Mouse (Mus musculus): ENCODE measurements around the gene Ripor2. TPM values are rescaled to one million over a fixed set of nuclear protein-coding genes. Genes with fewer than 3 reads are reported as not detected.

Ripor2 gene
- polyA plus RNA-seq, 1 experiment from 2014 or later = 21.9 TPM

DNA sequence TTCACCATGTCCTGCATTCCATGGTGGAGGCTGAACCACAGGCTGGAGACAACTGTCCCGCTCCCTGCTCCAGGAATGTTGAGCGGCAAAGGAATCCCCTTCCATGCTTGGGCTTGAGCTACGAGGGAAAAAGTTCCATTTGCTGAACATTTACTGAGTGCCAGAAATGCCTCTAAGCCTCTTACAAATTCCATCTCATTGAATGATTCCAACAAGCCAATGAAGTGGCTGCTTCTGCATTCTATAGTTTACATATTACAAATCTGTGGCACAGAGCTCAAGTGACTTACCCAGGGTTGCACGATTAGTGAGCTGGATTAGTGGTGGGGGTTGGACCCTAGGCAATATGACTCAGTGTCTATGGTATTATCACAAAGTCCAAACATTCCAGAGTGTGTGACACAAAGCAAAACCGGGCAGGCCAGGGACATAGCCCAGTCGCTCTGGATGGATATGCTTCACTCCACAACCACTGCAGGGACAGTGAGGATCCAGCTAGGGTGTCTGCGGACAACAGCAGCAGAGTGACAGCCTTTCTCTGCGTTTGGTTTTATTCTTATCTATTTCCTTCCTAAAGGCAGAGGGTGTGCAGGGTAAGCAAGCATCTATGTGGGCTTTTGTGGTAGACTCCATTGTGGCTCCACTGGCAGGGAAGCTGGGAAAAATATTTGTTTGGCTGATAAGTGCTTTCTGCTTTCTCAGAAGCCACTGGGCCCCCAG is 16.6 kb upstream of the Ripor2 start:
- peak overlapping the region; percentile 66 for H3K27ac ChIP-seq (replicated peaks)
- no peaks in the 10 kb centered on the region for H3K36me3 ChIP-seq
- no peak overlapping the region for H3K9ac ChIP-seq (replicated peaks)
- peaks cover 12% of the 10 kb centered on the region for H3K4me1 ChIP-seq
- peak; percentile 62 for ATAC-seq (ENCODE audit: low FRiP score, low read depth)
- 36% methylated on average over 8 of the region's 8 CpGs for WGBS
- H3K4me3 ChIP-seq = no peak overlapping the region
- H3K9me3 ChIP-seq = no peaks in the 10 kb centered on the region
- no peak overlapping the region for H3K4me2 ChIP-seq (replicated peaks)
- no peaks in the 10 kb centered on the region for H3K27me3 ChIP-seq

DNA sequence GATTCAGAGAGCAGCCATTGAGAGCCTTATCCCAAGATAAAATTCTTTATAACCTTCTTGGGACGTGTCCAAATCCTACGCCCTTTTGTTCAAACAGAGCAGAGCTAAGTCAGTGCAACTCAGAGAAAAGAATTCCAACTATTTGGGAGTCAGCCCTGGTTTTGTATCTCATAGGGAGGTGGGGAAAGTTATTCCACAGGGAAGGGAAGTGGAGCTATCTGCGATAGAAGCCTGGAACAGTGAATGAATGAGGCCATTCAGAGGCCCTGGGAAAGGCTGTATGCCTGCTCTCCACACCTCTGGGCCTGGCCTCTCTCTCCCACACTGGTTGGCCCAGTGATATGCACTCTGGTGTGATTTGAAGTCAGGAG is 16.1 kb upstream of the Ripor2 start:
- H3K4me1 ChIP-seq = peaks cover 12% of the 10 kb centered on the region
- peak overlapping the region; percentile 66; the same call in 1 of the 2 replicates for H3K27ac ChIP-seq (replicated peaks)
- no peaks in the 10 kb centered on the region for H3K9me3 ChIP-seq
- WGBS = 10% methylated on average over 3 of the region's 3 CpGs
- 0 out of 2 replicates have a peak, but pooled peaks have one; percentile 34 for ATAC-seq (ENCODE audit: low FRiP score, low read depth)
- no peaks in the 10 kb centered on the region for H3K27me3 ChIP-seq
- no peaks in the 10 kb centered on the region for H3K36me3 ChIP-seq
- H3K4me3 ChIP-seq = no peak overlapping the region
- no peak overlapping the region for H3K9ac ChIP-seq (replicated peaks)
- no peak overlapping the region for H3K4me2 ChIP-seq (replicated peaks)

DNA sequence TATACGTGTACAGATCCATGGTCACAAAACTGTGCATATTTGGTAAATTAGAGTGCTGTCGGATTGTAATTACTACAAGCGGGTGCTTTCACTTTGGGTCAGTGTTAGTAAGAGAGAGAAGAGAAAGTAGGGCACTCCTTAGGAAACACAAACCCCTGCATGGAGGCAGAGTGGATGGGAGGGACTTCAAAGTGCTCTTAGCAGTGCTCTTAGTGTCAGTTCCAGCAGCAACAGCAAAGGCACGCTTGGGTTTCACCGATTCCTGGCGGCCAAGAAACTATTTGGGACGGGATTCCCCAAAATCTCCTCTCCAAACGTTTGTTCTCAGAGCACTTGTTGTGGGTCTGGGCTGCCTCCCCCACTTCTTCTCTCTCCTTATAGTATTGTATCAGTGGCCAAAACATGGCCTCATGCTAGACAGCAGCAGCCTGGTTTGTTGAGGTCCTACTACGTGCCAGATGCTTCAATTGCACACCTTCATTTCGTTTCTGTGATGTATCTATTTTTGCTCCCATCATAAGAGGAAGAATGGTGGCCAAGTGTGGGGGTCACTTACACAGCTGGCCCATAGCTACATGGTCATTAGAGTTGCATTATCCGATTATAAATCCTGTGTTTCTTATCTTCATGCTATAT is 14.7 kb upstream of the Ripor2 start:
- Histone ChIP-seq H3K4me2 (replicated peaks) (no peak overlapping the region), H3K27me3 (no peaks in the 10 kb centered on the region), H3K9ac (replicated peaks) (no peak overlapping the region), H3K36me3 (no peaks in the 10 kb centered on the region), H3K27ac (replicated peaks) (no peak overlapping the region), H3K9me3 (no peaks in the 10 kb centered on the region), H3K4me1 (peaks cover 12% of the 10 kb centered on the region), H3K4me3 (no peak overlapping the region)
- WGBS = 90% methylated on average over 11 of the region's 11 CpGs
- ATAC-seq (ENCODE audit: low FRiP score, low read depth) = no peak

DNA sequence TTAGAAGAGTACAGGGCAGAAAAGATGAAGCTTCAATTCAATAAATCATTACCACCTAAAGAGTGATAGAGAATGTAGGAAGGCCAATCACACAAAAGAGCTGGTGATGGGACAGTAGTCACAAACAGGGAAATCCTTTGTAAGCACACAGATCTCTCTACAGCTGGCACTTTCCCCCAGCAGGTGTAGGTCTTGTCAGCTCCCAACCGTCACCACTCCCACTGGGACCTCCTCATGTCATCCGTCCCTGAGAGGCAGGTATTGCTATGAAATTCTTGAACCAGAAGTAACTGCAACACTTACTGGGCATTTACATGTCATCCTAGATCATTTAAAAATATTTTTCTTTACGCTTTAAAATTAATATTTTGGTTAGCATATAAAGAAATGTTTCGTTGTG is 12.9 kb upstream of the Ripor2 start:
- no peaks in the 10 kb centered on the region for H3K9me3 ChIP-seq
- no peak overlapping the region for H3K4me2 ChIP-seq (replicated peaks)
- no peak for ATAC-seq (ENCODE audit: low FRiP score, low read depth)
- H3K27ac ChIP-seq (replicated peaks) = no peak overlapping the region
- H3K27me3 ChIP-seq = no peaks in the 10 kb centered on the region
- no peak overlapping the region for H3K4me3 ChIP-seq
- no peak overlapping the region for H3K9ac ChIP-seq (replicated peaks)
- 82% methylated on average over 4 of the region's 4 CpGs for WGBS
- peaks cover 12% of the 10 kb centered on the region for H3K4me1 ChIP-seq
- H3K36me3 ChIP-seq = no peaks in the 10 kb centered on the region

DNA sequence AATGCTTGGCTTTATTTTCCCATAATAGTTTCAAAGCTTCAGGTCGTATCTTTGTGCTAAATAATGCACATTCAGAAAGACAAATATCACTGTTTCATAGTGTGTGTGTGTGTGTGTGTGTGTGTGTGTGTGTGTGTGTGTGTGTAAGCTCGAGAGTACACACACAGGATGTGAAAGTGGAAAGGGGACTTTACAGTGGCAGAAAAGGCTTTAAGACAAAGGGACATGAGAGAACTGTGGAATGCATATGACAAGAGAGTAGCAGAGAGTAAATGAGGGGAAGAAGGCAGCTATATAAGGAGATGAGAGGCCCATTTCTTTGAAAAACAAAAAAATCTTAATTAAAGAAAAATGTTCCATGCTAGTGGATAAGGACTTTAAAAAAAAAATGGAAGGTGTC is 11.3 kb upstream of the Ripor2 start:
- Histone ChIP-seq H3K9me3 (no peaks in the 10 kb centered on the region), H3K4me1 (peaks cover 7% of the 10 kb centered on the region), H3K36me3 (no peaks in the 10 kb centered on the region), H3K9ac (replicated peaks) (no peak overlapping the region), H3K4me3 (no peak overlapping the region), H3K27me3 (no peaks in the 10 kb centered on the region), H3K4me2 (replicated peaks) (no peak overlapping the region), H3K27ac (replicated peaks) (no peak overlapping the region)
- ATAC-seq (ENCODE audit: low FRiP score, low read depth) = no peak
- 51% methylated on average over 2 of the region's 2 CpGs for WGBS

DNA sequence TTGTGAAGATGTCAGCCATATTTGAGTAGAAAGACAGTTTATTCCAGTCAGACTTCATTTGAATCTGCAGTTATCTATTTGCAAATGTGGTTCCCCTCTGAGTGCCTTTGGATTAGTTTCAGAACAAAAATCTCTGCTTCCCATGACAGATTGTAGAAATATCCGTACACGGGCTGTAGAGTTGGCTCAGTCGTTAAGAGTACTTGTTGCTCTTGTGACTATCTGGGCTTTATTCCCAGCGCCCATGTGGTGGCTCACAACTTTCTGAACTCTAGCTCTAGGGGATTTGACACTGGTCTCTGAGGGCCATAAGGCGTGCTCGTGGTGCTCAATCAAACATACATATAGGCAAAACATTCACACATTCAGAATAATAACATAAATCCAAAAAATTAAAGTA is 10.1 kb upstream of the Ripor2 start:
- Histone ChIP-seq H3K4me1 (peaks cover 10% of the 10 kb centered on the region), H3K27ac (replicated peaks) (no peak overlapping the region), H3K4me3 (no peak overlapping the region), H3K36me3 (no peaks in the 10 kb centered on the region), H3K9me3 (no peaks in the 10 kb centered on the region), H3K4me2 (replicated peaks) (no peak overlapping the region), H3K9ac (replicated peaks) (no peak overlapping the region), H3K27me3 (no peaks in the 10 kb centered on the region)
- ATAC-seq (ENCODE audit: low FRiP score, low read depth) = no peak
- WGBS = 91% methylated on average over 6 of the region's 6 CpGs

DNA sequence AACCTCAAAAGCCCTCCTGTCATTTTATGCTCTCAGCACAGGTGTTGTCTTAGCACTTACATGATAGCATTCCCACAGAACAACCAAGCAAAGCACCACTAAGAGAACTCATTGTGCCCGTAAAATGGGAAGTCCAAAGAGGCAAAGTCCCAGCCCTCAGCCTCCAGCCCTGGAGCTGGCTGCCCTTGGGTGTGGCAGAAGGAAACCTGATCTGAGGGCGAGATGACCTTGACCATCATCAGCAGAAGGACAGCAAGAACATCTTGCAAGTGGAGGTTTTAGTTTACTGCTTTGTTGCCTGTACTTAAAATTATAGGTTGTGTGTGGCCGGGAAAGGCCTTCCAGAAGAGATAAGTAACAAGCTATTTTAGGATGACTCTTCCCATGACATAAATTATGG is 6.9 kb upstream of the Ripor2 start:
- Histone ChIP-seq H3K4me1 (peaks cover 15% of the 10 kb centered on the region), H3K9me3 (no peaks in the 10 kb centered on the region), H3K27me3 (no peaks in the 10 kb centered on the region), H3K4me2 (replicated peaks) (no peak overlapping the region), H3K36me3 (no peaks in the 10 kb centered on the region), H3K9ac (replicated peaks) (no peak overlapping the region), H3K4me3 (no peak overlapping the region), H3K27ac (replicated peaks) (no peak overlapping the region)
- 89% methylated on average over 3 of the region's 3 CpGs for WGBS
- ATAC-seq (ENCODE audit: low FRiP score, low read depth) = no peak

DNA sequence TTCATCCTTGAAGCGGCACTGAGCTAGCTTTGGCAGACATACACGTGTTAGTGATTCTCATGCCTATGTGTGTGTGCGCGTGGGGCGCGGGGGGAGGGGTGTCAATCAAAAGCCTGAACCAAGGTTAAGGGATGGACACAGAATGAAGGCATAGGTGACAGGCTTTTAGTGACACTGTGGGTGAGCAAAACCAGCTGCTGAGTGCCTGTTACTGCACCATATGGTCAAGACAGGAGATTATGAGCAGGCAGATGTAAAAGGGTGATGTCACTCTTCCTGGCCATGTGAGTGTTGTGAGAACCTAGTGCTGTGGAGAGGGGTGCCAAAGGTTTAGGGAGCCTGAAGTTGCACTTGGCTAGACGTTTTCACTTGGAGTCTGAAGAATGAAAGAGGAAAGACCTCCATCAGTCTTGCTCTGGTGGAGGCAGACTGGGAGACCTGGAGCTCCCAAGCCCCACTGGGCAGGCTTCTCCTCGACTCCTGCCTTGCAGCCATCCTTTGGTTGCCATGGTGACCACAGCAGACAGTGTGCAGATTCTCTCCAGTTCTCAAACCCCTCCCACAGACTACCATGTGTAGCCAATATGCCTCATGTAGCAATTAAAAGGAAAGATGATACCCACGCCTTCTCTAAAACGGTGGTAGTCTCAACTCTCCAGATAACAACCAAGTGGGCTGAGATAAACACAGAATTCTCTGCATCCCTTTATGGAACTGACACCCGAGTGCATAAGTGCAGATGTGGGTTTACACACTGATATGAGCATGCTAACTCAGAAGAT is 5.5 kb upstream of the Ripor2 start:
- Histone ChIP-seq H3K27me3 (no peaks in the 10 kb centered on the region), H3K36me3 (no peaks in the 10 kb centered on the region), H3K27ac (replicated peaks) (peak overlapping the region; percentile 52), H3K9me3 (no peaks in the 10 kb centered on the region), H3K4me1 (peaks cover 15% of the 10 kb centered on the region), H3K9ac (replicated peaks) (no peak overlapping the region), H3K4me3 (no peak overlapping the region), H3K4me2 (replicated peaks) (no peak overlapping the region)
- ATAC-seq (ENCODE audit: low FRiP score, low read depth) = peak; percentile 89
- 61% methylated on average over 11 of the region's 11 CpGs for WGBS

DNA sequence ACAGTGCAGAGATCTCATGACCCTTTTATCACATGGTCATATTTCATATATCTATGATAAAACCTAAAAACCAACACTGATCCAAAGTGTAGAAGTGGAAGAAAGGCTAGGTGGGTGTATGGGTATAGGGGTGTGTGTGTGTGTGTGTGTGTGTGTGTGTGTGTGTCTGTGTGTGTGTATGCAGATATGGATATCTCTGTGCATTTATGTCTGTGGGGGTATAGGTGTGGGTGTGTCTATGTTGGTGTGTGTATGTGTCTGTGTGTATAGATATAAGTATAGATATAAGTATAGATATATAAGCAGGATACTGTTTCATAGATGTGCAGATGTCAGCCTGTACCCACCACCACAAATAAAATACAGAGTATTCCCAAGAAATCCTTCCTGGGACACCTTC is 3.7 kb upstream of the Ripor2 start:
- Histone ChIP-seq H3K36me3 (no peaks in the 10 kb centered on the region), H3K4me2 (replicated peaks) (no peak overlapping the region), H3K4me3 (no peak overlapping the region), H3K9me3 (no peaks in the 10 kb centered on the region), H3K27ac (replicated peaks) (no peak overlapping the region), H3K4me1 (peaks cover 15% of the 10 kb centered on the region), H3K27me3 (no peaks in the 10 kb centered on the region), H3K9ac (replicated peaks) (no peak overlapping the region)
- ATAC-seq (ENCODE audit: low FRiP score, low read depth) = no peak

DNA sequence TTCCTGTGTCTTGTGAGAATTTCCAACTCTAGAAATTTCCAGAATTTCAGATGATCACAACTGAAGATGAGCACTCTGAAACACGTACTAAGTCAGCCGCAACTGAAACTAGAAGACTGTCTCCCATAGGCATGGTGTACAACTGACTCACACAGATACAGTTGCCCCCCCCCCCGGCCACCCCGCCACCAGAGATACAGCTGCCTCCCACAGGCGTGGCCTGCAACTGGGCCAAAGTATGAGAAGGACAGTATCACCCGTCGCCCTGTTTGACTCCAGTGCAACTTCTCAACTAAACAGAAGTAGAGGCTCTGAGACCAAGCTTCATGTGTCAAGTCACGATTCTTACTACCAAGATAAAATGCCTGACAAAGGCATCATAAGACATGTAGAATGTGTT is 1.2 kb upstream of the Ripor2 start:
- H3K27ac ChIP-seq (replicated peaks) = no peak overlapping the region

DNA sequence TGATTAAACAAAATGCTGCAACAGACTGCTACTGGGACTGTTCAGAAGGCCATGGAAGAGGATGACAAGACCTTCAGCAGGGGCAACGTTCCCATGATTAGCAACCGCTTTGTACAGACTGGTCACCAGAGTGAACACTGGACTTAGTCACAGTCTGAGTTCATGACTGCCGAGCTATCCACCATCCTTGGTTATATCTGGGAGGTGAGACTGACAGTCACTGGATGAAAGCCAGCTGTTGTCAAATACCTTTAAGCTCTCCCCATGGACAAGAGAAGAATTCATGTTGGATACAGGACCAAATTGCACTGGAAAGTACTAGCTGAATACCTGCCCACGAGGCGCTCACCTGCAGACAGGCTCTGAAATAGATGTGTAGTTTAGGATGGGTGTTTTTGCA is 2.4 kb downstream of the Ripor2 start:
- H3K4me1 ChIP-seq = no peaks in the 10 kb centered on the region
- H3K27me3 ChIP-seq = no peaks in the 10 kb centered on the region
- H3K9me3 ChIP-seq = no peaks in the 10 kb centered on the region
- H3K27ac ChIP-seq (replicated peaks) = no peak overlapping the region
- 94% methylated on average over 5 of the region's 5 CpGs for WGBS
- H3K4me3 ChIP-seq = no peak overlapping the region
- H3K9ac ChIP-seq (replicated peaks) = no peak overlapping the region
- ATAC-seq (ENCODE audit: low FRiP score, low read depth) = no peak
- H3K4me2 ChIP-seq (replicated peaks) = no peak overlapping the region
- no peaks in the 10 kb centered on the region for H3K36me3 ChIP-seq

More for the DNA sequence above, 1.2 kb upstream of the Ripor2 start:
- no peaks in the 10 kb centered on the region for H3K27me3 ChIP-seq
- H3K9ac ChIP-seq (replicated peaks) = no peak overlapping the region
- H3K36me3 ChIP-seq = no peaks in the 10 kb centered on the region
- H3K9me3 ChIP-seq = no peaks in the 10 kb centered on the region
- WGBS = 88% methylated on average over 8 of the region's 8 CpGs
- H3K4me1 ChIP-seq = peaks cover 15% of the 10 kb centered on the region
- no peak overlapping the region for H3K4me3 ChIP-seq
- ATAC-seq (ENCODE audit: low FRiP score, low read depth) = no peak
- no peak overlapping the region for H3K4me2 ChIP-seq (replicated peaks)

DNA sequence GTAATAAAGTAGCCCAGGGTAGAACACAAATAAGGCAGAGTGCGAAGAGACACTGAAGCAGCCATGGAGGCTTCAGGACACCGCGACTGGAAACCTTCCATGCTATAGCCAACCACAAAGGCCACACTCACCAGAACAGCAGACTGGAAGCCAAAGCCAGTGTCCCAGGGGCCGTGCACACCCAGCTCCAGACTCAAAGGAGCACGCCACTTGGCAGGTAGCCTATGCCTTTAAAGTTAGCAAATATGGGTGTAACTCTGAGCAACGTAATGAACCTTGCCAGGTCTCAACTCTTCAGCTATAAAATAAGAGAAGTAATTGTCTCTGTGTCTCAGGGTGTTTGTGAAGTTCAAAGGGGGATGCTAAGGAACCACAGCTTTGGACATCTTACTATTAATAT is 2.9 kb downstream of the Ripor2 start:
- Histone ChIP-seq H3K27ac (replicated peaks) (no peak overlapping the region), H3K4me1 (no peaks in the 10 kb centered on the region), H3K4me2 (replicated peaks) (no peak overlapping the region), H3K27me3 (no peaks in the 10 kb centered on the region), H3K4me3 (no peak overlapping the region), H3K36me3 (no peaks in the 10 kb centered on the region), H3K9ac (replicated peaks) (no peak overlapping the region), H3K9me3 (no peaks in the 10 kb centered on the region)
- no peak for ATAC-seq (ENCODE audit: low FRiP score, low read depth)
- WGBS = 93% methylated on average over 6 of the region's 6 CpGs
